Mouse (Mus musculus) mesoderm, embryonic 11.5 days (tissue): ENCODE data around the gene Vmn2r56.
"Not testable (repeated sequence)": the region's sequence is repeated elsewhere in the genome, so short reads cannot be mapped to it uniquely, and the experiment has no call there.

ENCODE experiments used
- DNase-seq: peaks from one replicate; pipeline ENCODE4 v3.0.0-alpha.2; 2012; ENCODE audit warnings: low read depth, low spot score

The Vmn2r56 gene

DNA sequence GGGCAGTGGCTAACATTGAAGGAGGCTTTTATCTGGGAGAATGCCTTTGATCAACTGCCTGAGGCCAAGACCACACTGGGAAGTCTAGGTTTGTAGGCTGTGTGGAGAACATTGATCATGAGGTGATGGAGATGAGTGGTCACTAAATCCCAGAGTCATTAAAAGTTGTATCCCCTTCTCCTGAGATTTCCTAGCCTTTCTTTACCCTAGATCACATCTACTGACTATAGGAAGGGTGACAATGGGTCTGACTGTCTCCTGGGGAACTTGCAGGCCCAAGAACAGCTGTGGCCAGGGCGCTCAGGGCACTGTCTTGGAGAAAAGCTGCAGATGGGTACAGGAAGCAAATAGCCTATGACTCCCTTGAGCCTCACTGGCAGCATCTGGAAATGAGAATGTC lies at the start of gene Vmn2r56:
Gene Vmn2r56 (minus strand): TSS at position 101 of the 400 bp plus-strand sequence.
- DNase-seq, result no peak

DNA sequence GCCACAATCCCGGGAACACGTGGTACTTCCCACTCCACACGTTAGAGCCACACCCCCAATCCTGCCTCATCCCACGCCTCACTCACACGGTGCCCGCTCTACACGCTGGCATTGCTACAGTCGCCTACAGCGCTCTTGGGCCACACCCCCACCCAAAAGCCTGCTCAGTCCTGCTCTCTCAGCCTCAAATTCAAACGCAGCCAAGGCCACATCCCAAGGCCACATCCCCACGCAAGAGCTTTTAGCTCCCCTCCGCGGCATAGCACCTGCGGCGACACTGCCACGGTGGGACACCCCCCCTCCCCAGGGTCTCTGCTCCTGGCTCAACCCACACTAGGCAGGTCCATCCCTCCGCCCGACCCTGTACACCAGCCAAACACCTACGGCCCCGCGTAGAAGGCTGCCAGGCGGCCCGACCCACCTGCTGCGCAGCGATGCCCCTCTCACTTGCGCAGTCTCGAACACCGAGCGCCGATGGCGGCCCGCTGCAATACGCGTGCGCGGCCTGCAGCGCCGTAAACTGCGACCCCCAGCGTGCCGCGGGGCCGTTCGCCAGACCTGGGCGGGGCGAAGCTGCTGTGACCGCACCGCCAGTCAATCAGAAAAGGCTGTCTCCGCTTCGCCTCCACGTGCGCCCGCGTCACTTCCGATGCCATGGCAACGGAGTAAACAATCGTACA lies 45.5 kb upstream of the Vmn2r56 start:
- DNase-seq, result peak; percentile 92

DNA sequence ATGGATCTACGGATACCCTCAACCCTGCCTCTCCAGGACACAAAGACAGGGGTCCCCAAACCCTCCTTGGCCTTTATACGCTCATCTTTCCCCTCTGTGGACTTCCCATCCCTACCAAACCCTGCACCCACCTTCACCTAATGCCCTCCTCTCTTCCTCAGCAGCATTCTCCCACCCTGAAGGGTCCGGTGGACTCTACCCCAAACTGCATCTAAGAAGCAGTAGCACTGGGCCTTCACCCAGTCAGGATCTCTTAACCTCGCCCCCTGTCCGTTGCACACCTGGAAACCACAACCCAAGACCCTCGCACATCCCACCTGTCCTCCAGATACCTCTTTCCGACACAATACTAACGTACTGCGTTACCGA lies 45.0 kb upstream of the Vmn2r56 start:
- no peak for DNase-seq

DNA sequence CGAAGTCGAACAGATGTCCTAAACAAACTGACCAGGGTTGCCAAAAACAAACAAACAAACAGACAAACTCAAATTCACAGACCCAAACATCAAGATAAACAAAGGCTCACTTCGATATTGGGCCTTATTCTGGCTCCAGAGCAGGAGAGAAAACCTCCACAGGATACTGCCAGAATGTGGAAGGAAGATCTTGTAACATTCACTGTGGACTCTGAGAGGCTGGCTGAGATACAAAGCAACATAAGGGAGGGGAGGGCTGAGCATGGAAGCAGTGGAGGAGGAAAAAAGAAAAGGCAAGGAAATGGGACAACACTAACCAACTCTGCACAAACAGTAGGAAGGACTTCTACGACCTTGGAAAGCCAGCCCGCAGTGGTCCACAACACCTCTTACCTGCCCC lies 44.3 kb upstream of the Vmn2r56 start:
- no peak for DNase-seq

DNA sequence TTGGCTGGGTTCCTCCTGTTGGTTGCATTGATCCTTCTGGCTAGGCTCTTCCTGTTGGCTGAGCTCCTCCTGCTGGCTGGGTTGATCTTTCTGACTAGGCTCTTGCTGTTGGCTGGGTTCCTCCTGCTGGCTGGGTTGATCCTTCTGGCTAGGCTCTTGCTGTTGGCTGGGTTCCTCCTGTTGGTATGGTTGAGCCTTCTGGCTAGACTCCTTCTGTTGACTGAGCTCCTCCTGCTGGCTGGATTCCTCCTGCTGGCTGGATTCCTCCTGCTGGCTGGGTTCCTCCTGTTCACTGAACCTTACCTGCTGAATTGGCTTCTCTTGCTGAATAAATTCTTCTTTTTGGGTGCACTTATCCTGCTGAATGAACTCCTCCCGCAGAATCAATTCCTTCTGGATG lies 39.8 kb upstream of the Vmn2r56 start:
- DNase-seq, result no peak

DNA sequence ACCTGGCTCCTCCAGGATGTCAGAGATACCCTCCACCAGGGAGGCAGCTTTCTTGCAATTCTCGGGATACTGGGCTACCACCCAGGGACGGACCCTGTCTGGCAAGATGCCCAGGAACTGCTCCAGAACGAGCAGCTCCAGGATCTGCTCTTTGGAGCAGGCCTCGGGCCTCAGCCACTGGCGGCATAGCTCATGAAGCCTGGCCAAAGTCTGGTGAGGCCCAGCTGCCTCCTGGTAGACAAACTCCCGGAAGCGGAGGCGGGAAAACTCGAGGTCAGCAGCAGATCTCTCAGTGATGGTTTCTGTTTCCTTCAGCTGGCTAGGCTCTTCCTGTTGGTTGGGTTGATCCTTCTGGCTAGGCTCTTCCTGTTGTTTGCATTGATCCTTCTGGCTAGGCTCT lies 39.3 kb upstream of the Vmn2r56 start:
- DNase-seq, result no peak

DNA sequence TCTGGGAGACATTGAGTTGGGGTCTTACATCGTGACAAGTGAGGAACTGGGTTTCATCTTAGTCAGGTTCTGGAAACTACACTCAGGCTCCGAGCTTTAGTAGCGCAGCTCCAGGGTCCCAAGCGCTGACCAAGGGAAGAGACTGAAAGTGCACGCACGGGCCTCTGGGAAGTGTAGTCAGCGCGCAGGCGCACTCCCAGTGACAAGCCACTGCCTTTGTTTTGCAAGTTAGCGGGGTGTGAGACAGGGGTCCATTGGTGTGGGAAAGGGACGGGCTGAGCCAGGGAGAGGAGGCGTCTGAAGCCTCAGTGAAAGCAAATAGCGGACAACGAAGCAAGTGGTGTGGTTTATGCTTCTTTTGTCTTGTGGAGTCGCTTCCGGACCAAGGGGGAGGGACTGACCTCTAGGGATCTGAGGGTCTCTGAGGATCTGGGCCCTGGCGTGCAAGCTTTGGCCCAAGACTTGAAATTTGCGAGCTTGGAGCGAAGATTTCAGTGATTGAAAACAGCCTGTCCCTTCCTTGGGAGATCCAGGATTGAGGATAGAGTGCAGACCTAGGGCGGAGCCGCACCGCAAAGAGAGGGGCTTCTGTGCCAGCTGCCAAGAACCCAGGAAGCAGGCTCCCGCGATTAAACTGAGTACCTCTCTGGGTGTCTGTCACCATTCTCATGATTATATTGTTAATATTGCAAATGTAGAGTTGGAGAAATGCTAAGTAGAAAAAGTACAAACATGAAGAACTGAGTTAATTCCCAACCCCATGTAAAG lies 14.8 kb upstream of the Vmn2r56 start:
- peak; percentile 19 for DNase-seq

DNA sequence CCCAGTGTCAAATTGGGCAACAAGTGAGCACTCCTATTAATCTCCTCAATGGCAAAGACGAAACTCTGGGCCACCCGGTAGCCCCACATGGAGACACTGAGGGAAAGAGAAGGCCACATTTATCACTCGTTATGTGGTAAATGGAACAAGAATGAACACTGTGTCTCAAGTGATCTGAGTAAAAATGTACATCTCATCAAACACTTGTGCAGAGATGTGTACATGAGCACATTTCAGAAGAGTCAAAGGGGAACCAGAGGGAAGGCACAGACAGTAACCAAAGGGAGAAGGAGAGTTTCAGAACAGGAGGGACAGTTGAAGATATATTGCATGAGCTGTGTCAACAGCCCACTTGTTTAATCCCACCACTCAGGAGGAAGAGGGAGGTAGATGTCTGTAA lies 49.9 kb downstream of the Vmn2r56 start, which contains the start of gene Vmn2r55:
Gene Vmn2r55 (minus strand): TSS at position 101 of the 400 bp plus-strand sequence.
- not testable (repeated sequence) for DNase-seq

DNA sequence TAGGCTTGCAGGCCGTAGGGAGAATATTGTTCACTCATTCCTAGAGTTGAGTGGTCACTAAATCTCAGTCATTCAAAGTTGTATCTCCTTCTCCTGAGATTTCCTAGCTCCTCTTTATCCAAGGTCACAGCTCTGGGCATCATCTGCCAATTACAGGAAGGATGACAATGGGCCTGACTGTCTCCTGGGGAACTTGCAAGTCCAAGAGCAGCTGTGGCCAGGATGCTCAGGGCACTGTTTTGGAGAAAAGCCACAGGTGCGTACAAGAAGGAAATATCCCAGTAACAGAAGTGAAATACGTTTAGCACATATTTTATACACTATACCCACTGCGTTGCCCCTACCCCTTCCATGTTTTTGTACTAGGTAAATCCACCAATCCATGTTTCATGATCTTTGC lies 94.6 kb downstream of the Vmn2r56 start, which contains the start of gene Vmn2r54:
Gene Vmn2r54 (minus strand): TSS at position 101 of the 400 bp plus-strand sequence.
- DNase-seq, result not testable (repeated sequence)
